20 mouse cellular contexts compared by ENCODE assay signal in the genomic region with DNA sequence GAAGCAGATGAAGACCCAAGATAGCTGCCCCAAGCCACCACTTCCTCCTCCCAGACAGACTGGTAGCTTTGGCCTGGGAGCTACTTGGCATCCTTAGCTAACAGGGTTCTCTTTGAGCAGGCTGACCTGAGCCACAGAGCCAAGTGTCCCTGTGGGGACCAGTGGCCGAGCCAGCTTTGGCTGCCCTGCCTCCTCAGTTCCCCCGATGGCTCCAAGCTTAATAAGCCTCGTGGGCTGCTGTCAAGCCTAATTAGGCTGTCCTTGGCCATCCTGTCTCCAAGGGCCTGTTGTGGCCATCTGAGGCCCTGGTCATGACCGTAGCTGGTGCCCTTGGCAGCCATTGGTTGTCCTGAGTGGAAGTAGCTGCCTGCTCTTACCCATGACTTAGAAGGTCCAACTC.
DNase-seq lines count a peak whose midpoint lies in the region.
"Had no signal": no experiment of that assay in that cellular context is flagged by ENCODE, and none has a peak within 500 bp of the region (broad histone marks: within the 10 kb centered on the region; RNA-seq: fewer than 3 reads in every experiment).

No protein-coding gene starts in this region.

- DNase-seq in left cerebral cortex, postnatal 4 days, result peak; percentile 85
- DNase-seq in left cerebral cortex, adult 8-10 months (ENCODE audit: low spot score in 2 of 2), result no peak
- DNase-seq in cerebellum, adult 11-12 months, result peak; percentile 89
- peak; percentile 84 for DNase-seq in cerebellum, adult 9-10 months
- DNase-seq in cerebellum, postnatal 36 days, result peak; percentile 75 to 77
- no peak for DNase-seq in heart, adult 9 months (ENCODE audit: low spot score in 2 of 2)
- DNase-seq in ovary, postnatal 14 days (ENCODE audit: low spot score), result no peak
- DNase-seq: adrenal gland, postnatal 25 days; B cell, adult 2 months; forebrain, postnatal 0 days; gastrocnemius, postnatal 10 days; heart, postnatal 14 days; kidney, postnatal 36 days; liver; lung, embryonic 14.5 days; lung, postnatal 14 days; midbrain, embryonic 14.5 days; right cerebral cortex, postnatal 4 days; thymus, adult 18-20 months; thymus, postnatal 36 days had no signal

- intact Hi-C loops in left cerebral cortex, postnatal 4 days (cut with DNase I), result no loop called here

Comparison
In these comparisons a context has a peak if more than half of its experiments do, and no peak if none do; other contexts are left out.
1. DNase-seq: peak in left cerebral cortex, postnatal 4 days (single experiment), cerebellum, adult 11-12 months (single experiment), cerebellum, adult 9-10 months (single experiment) and cerebellum, postnatal 36 days (2 of 2); none in left cerebral cortex, adult 8-10 months (0 of 2), heart, adult 9 months (0 of 2) and ovary, postnatal 14 days (single experiment).